Mouse (Mus musculus) neutrophil, adult 65 days (primary cell): ENCODE results near the gene Zfp276. TPM values are rescaled to one million over a fixed set of nuclear protein-coding genes. Genes with fewer than 3 reads are reported as not detected.

Source experiments
- total RNA-seq: library from RNA; stranded (reverse); gene quantifications from 2 replicates; pipeline ENCODE4 v1.2.4, GENCODE M21; 2023

Gene Zfp276
- 29.9 and 40.8 TPM in 2 replicates for total RNA-seq

GRCm38 (mm10) chr8:123254099-123254885, at the start of gene Zfp276, which contains the start of gene Vps9d1:
Zfp276 (plus strand) TSS chr8:123254195.
Vps9d1 (minus strand) TSS chr8:123254348.

DNA sequence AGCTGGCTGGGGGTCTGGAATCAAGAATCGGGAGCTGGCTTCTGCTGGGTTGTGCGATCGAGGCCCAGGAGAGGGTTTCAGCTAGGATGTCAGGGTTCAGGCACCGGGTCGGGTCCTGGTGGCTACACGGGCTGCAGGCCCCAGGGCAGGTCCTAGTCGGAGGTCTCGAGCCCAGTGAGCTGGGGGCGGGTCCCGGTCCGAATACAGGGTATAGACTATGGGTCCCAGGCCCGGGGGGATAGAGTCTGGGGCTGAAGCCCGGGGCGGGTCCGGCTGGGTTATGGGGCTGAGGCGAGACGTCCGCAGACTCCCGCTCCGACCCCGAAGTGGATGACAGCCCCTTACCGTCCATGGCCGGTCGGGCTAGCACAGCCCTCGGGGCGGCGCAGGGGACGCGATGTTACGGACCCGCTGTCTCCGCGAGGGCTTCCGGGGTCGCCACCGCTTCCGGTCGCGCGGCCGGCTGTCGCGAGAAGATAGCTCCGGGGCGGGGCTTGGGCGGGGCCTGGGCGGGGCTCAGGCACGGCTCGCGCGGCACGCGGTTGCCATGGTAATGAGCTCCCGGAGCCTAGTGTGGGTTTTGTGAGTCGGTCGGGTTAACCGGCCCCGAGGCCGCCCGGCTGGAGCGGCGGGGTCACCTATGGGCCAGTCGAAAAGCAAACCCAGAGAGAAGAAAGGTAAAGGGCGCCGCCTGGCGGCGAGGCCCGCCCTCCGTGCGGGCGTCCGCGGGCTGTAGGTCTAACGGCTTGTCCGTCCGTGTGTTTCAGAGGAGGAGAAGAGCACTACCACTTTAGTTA, 41.5 kb upstream of the Zfp276 start, which contains the start of the genes Chmp1a and Spata33:
Chmp1a (minus strand) TSS at position 443 of the 797 bp plus-strand sequence.
Spata33 (plus strand) TSS at position 512 of the 797 bp plus-strand sequence.

DNA sequence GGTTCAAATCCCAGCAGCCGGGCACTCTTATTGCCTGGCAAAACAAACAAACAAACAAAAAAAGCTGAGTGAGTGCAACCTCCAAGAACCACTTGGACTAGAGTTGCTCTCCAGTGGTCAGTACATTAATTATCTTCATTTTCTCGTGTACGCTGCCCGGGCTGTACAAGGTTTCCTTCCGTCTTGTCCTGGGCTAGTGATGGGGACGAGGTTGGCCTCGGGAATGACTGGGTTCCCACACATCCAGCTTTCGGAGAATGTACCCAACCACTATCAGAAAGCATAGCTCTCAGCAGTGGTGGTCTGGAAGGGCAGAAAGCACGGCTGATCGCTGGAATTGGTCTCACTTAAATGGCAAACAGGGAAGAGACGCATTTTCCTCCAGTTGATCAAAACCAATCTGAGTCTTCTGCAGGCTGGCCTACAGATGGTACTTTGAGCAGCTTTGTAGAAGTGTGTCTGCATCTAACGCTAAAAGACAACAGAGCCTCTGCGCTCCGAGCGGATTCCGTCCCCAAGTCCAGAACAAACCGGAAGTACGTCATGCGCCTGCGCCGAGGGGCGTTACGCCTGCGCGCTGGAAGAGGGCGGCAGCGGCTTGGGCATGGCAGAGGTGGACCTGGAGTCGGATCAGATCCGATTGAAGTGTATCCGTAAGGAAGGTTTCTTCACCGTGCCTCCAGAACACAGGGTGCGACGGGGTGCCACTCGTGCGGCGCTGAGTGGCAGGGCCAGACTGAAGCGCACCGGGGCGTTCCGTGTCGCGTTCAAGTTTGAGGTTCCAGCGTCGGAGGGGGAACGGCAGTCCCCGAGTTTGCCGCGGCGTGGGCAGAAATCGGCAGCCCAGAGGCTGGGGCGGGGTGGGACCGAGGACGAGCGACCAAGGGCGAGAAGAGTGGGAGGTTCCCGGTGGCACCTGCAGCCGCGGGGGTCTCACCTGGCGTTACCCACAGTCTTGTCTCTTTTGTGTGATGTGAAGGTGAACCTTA, 29.4 kb upstream of the Zfp276 start, which contains the start of gene Cdk10:
Cdk10 (plus strand) TSS at position 565 of the 989 bp plus-strand sequence.

GRCm38 (mm10) chr8:123235520-123236497, 18.2 kb upstream of the Zfp276 start, which contains the start of gene Spata2l:
Spata2l (minus strand) TSS chr8:123236233.

GRCm38 (mm10) chr8:123318467-123318911, 64.5 kb downstream of the Zfp276 start, which contains the start of gene Fanca:
Fanca (minus strand) TSS chr8:123318576.

Other genes with a start within 250 kb of the Zfp276 start
- gene Ankrd11, start 211.9 kb upstream of the Zfp276 start, total RNA-seq, result 131 and 198 TPM in 2 replicates
- gene Spg7, start 191.3 kb upstream of the Zfp276 start, total RNA-seq, result 28.2 and 36.5 TPM in 2 replicates
- 294 and 314 TPM in 2 replicates for gene Rpl13, start 151.8 kb upstream of the Zfp276 start, total RNA-seq
- gene Cpne7, start 136.8 kb upstream of the Zfp276 start, total RNA-seq, result 0.19 TPM in 1 of 2 replicates, not detected in the other
- gene Sult5a1, start 95.9 kb upstream of the Zfp276 start, total RNA-seq, result not detected in 2 replicates
- not detected in 2 replicates for gene Dpep1, start 68.0 kb upstream of the Zfp276 start, total RNA-seq
- 64.2 and 98.8 TPM in 2 replicates for gene Chmp1a, start 41.4 kb upstream of the Zfp276 start, total RNA-seq
- not detected in 2 replicates for gene Spata33, start 41.4 kb upstream of the Zfp276 start, total RNA-seq
- gene Cdk10, start 29.4 kb upstream of the Zfp276 start, total RNA-seq, result 17.9 and 19.0 TPM in 2 replicates
- 6.8 and 7.3 TPM in 2 replicates for gene Spata2l, start 18.0 kb upstream of the Zfp276 start, total RNA-seq
- 49.8 and 50.6 TPM in 2 replicates for gene Vps9d1, start 153 bp downstream of the Zfp276 start, total RNA-seq
- 32.1 and 42.0 TPM in 2 replicates for gene Fanca, start 64.4 kb downstream of the Zfp276 start, total RNA-seq
- 0.22 and 0.29 TPM in 2 replicates for gene Spire2, start 78.5 kb downstream of the Zfp276 start, total RNA-seq
- 122 and 140 TPM in 2 replicates for gene Tcf25, start 119.6 kb downstream of the Zfp276 start, total RNA-seq
- not detected in 2 replicates for gene Mc1r, start 152.9 kb downstream of the Zfp276 start, total RNA-seq
- 0.92 TPM in 1 of 2 replicates, not detected in the other for gene Tubb3, start 157.2 kb downstream of the Zfp276 start, total RNA-seq
- gene Def8, start 169.3 kb downstream of the Zfp276 start, total RNA-seq, result 35.6 and 35.7 TPM in 2 replicates
- gene Afg3l1, start 223.7 kb downstream of the Zfp276 start, total RNA-seq, result 40.1 and 56.2 TPM in 2 replicates